ENCODE assay signal across 8 mouse cellular contexts in the genomic region with DNA sequence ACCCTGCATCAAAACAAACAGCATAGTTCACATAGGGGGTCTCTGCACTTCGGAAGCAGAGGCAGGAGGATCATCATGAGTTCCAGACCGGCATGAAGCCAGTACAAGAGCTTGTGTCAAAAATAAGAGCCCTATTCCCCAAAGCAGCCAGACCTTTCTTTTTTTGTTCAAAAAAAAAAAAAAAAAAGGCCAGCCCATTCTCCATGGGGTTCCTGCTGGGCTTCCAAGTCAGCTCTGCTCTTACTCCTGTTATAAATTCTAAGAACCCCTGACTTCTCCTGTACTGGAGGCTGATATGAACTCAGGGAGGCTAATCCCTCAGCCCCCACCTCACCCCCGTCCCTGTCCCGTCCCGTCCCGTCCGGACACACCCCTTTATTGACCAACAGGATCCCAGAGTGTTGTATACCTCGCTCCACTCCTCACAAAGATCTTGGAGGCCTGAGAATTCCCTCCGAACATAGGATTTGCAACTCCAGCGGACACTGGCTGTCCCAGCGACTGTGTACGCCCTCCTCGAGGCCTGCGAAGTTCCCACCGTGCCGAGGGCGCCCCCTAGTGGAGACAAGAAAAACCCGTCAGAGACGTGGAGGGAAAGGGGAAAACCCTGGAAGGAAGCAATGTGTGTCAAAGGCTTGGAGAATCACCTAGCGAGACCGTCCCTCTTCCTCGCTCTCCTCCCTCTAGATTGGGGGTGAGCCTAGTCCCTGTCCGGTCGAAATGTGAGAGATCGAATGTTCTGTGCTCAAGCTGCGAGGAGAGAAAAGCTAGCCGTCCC. TPM values are rescaled to one million over a fixed set of nuclear protein-coding genes. Genes with fewer than 3 reads are reported as not detected.
DNase-seq lines count a peak whose midpoint lies in the region; ATAC-seq and TF ChIP-seq lines count a peak whose summit lies in the region.

No protein-coding gene starts in this region.

- intact Hi-C loops in gastrocnemius, adult 2 months (cut with DNase I): loop anchor here (1.0 kb wide), 1 partner anchor 92 kb away; no protein-coding TSS in a partner anchor
- intact Hi-C loops in left cerebral cortex, postnatal 4 days (cut with DNase I): no loop called here

- peak; percentile 52 for ATAC-seq in activated CD4-positive, CD25-positive, alpha-beta regulatory T cell, adult 4 months
- ATAC-seq in hindbrain, postnatal 0 days: peak; percentile 52
- ATAC-seq in midbrain, embryonic 11.5 days (ENCODE audit: low FRiP score): peak; percentile 36

- H3K27ac ChIP-seq in gastrocnemius, adult 2 months: peak overlapping the region; percentile 79
- H3K27ac ChIP-seq in hindbrain, postnatal 0 days: peak overlapping the region; percentile 65; the same call in 1 of the 2 replicates
- H3K27ac ChIP-seq in midbrain, embryonic 11.5 days (ENCODE audit: low read depth, low read length): peak overlapping the region; percentile 96

- peak; percentile 96 for TF ChIP-seq CTCF in gastrocnemius, adult 2 months (IDR thresholded peaks at IDR 0.05)
- TF ChIP-seq CTCF in hindbrain, postnatal 0 days (IDR thresholded peaks at IDR 0.05; ENCODE audit: low read depth): peak; percentile 92

- H3K27me3 ChIP-seq in hindbrain, postnatal 0 days (ENCODE audit: insufficient read depth, low read length): no peaks in the 10 kb centered on the region
- H3K27me3 ChIP-seq in midbrain, embryonic 11.5 days (ENCODE audit: control insufficient read depth, insufficient read depth, low read length): peaks cover 8% of the 10 kb centered on the region; the same call in 1 of the 2 replicates

- DNase-seq in cerebellum, postnatal 36 days: peak; percentile 59 to 72
- peak; percentile 90 for DNase-seq in gastrocnemius, adult 2 months
- DNase-seq in hindbrain, postnatal 0 days (ENCODE audit: low spot score): peak; percentile 77
- DNase-seq in left cerebral cortex, postnatal 4 days: peak; percentile 76
- peak; percentile 97 for DNase-seq in midbrain, embryonic 11.5 days (ENCODE audit: low spot score, missing footprints)
- DNase-seq in right cerebral cortex, postnatal 4 days: peak; percentile 79
- DNase-seq in yolk sac, embryonic 10.5 days (ENCODE audit: low spot score): peak; percentile 73

- H3K9me3 ChIP-seq in hindbrain, postnatal 0 days (ENCODE audit: low read length): no peaks in the 10 kb centered on the region
- no peaks in the 10 kb centered on the region for H3K9me3 ChIP-seq in midbrain, embryonic 11.5 days (ENCODE audit: control insufficient read depth, low read length)

- H3K4me2 ChIP-seq in hindbrain, postnatal 0 days (ENCODE audit: low read depth, low read length): peak overlapping the region; percentile 42
- peak overlapping the region; percentile 45 for H3K4me2 ChIP-seq in midbrain, embryonic 11.5 days

- H3K36me3 ChIP-seq in hindbrain, postnatal 0 days (ENCODE audit: insufficient read depth, low read length): no peaks in the 10 kb centered on the region
- H3K36me3 ChIP-seq in midbrain, embryonic 11.5 days (ENCODE audit: control insufficient read depth, insufficient read depth, low read length): no peaks in the 10 kb centered on the region

- H3K4me3 ChIP-seq in gastrocnemius, adult 2 months: peak overlapping the region; percentile 65
- peak overlapping the region; percentile 16 for H3K4me3 ChIP-seq in hindbrain, postnatal 0 days (ENCODE audit: low read length)
- H3K4me3 ChIP-seq in midbrain, embryonic 11.5 days (ENCODE audit: low read depth, low read length): peak overlapping the region; percentile 23; the same call in 1 of the 2 replicates

- H3K4me1 ChIP-seq in hindbrain, postnatal 0 days (ENCODE audit: insufficient read depth, low read length): peaks cover 6% of the 10 kb centered on the region
- H3K4me1 ChIP-seq in midbrain, embryonic 11.5 days (ENCODE audit: control insufficient read depth, insufficient read depth, low read length): peaks cover 37% of the 10 kb centered on the region

- 8% methylated on average over 27 of the region's 27 CpGs for WGBS in hindbrain, postnatal 0 days
- WGBS in midbrain, embryonic 11.5 days: 5% methylated on average over 27 of the region's 27 CpGs

- peak overlapping the region; percentile 7; the same call in 1 of the 2 replicates for H3K9ac ChIP-seq in hindbrain, postnatal 0 days (replicated peaks; ENCODE audit: low read length)
- H3K9ac ChIP-seq in midbrain, embryonic 11.5 days (ENCODE audit: low read length): peak overlapping the region; percentile 55

RNA-seq across cellular contexts. Expression of a gene that starts 0.7 kb away (rescaled TPM):
- not detected for polyA plus RNA-seq in activated CD4-positive, CD25-positive, alpha-beta regulatory T cell, adult 4 months (2017; shearing (Covaris generic))
- total RNA-seq in gastrocnemius, adult 2 months (2021): not detected
- total RNA-seq in hindbrain, postnatal 0 days (2014; rRNA removed): 2.0 TPM in 1 of 2 replicates, not detected in the other
- polyA plus RNA-seq in hindbrain, postnatal 0 days (2015; fragmentation: Nextera tagmentation; extraction: Ambion mirVana): 5.2 TPM in 2 replicates
- 1 to 10 TPM; 2.0 to 2.2 TPM for total RNA-seq in left cerebral cortex, postnatal 4 days (2021)
- 13.9 and 14.6 TPM in 2 replicates for polyA plus RNA-seq in midbrain, embryonic 11.5 days (2014; fragmentation: Nextera tagmentation; extraction: Ambion mirVana)

RNA-seq across cellular contexts. Expression of a gene that starts 22.3 kb away (rescaled TPM):
- polyA plus RNA-seq in activated CD4-positive, CD25-positive, alpha-beta regulatory T cell, adult 4 months (2017; shearing (Covaris generic)): 10 to 100 TPM; 54.2 to 55.9 TPM
- 10 to 100 TPM; 23.7 to 26.8 TPM for total RNA-seq in gastrocnemius, adult 2 months (2021)
- 21.0 and 21.3 TPM in 2 replicates for total RNA-seq in hindbrain, postnatal 0 days (2014; rRNA removed)
- 48.9 and 50.6 TPM in 2 replicates for polyA plus RNA-seq in hindbrain, postnatal 0 days (2015; fragmentation: Nextera tagmentation; extraction: Ambion mirVana)
- 10 to 100 TPM; 59.6 to 62.6 TPM for total RNA-seq in left cerebral cortex, postnatal 4 days (2021)
- 42.5 and 43.8 TPM in 2 replicates for polyA plus RNA-seq in midbrain, embryonic 11.5 days (2014; fragmentation: Nextera tagmentation; extraction: Ambion mirVana)

RNA-seq across cellular contexts. Expression of a gene that starts 25.7 kb away (rescaled TPM):
- polyA plus RNA-seq in activated CD4-positive, CD25-positive, alpha-beta regulatory T cell, adult 4 months (2017; shearing (Covaris generic)): not detected
- 1 to 10 TPM; 1.2 to 2.1 TPM for total RNA-seq in gastrocnemius, adult 2 months (2021)
- 31.7 and 34.5 TPM in 2 replicates for total RNA-seq in hindbrain, postnatal 0 days (2014; rRNA removed)
- 6.0 and 6.5 TPM in 2 replicates for polyA plus RNA-seq in hindbrain, postnatal 0 days (2015; fragmentation: Nextera tagmentation; extraction: Ambion mirVana)
- 1 to 10 TPM; 6.8 to 7.4 TPM for total RNA-seq in left cerebral cortex, postnatal 4 days (2021)
- 27.1 and 27.3 TPM in 2 replicates for polyA plus RNA-seq in midbrain, embryonic 11.5 days (2014; fragmentation: Nextera tagmentation; extraction: Ambion mirVana)

Comparison
In these comparisons a context has a peak if more than half of its experiments do, and no peak if none do; other contexts are left out.
1. Peak in every context shown above with its lines: DNase-seq, ATAC-seq, H3K4me3 ChIP-seq and H3K27ac ChIP-seq.